Mouse (Mus musculus) ES-Bruce4 (cell line): ENCODE results near the gene Aoc3. TPM values are rescaled to one million over a fixed set of nuclear protein-coding genes. Genes with fewer than 3 reads are reported as not detected.

ENCODE experiments used
- H3K27ac ChIP-seq: 2 replicates; pipeline ENCODE4 v1.5.1; 2012; ENCODE audit warnings: low read length, inconsistent platforms; ENCODE audit not compliant: insufficient read depth
- H3K27me3 ChIP-seq: 2 replicates; pipeline ENCODE4 v1.6.1; 2012; ENCODE audit warnings: mild to moderate bottlenecking, low read length, inconsistent platforms; ENCODE audit not compliant: control insufficient read depth, poor library complexity, insufficient read depth, severe bottlenecking
- H3K36me3 ChIP-seq: 2 replicates; pipeline ENCODE4 v1.6.1; 2012; ENCODE audit warnings: inconsistent platforms, mild to moderate bottlenecking, low read length, moderate library complexity; ENCODE audit not compliant: control insufficient read depth, poor library complexity, insufficient read depth, severe bottlenecking
- H3K4me1 ChIP-seq: one replicate; pipeline ENCODE4 v1.8.1; 2011; ENCODE audit warnings: low read length; ENCODE audit not compliant: control insufficient read depth, insufficient read depth
- H3K4me3 ChIP-seq: 2 replicates; pipeline ENCODE4 v1.5.1; 2011; ENCODE audit warnings: low read depth, mild to moderate bottlenecking, low read length
- H3K9ac ChIP-seq: 2 replicates; pipeline ENCODE4 v1.6.1; 2012; ENCODE audit warnings: low read depth, mild to moderate bottlenecking, inconsistent platforms; ENCODE audit not compliant: poor library complexity, severe bottlenecking
- H3K9me3 ChIP-seq: replicated peaks from 2 replicates; pipeline ENCODE4 v1.6.1; 2012; ENCODE audit warnings: mild to moderate bottlenecking, low read length, inconsistent platforms; ENCODE audit not compliant: control insufficient read depth, poor library complexity, insufficient read depth, severe bottlenecking
- CTCF ChIP-seq: IDR thresholded peaks from one replicate; pipeline ENCODE4 v1.8.1; 2011; ENCODE audit warnings: low read depth, low read length
- EP300 ChIP-seq: IDR thresholded peaks from 2 replicates; pipeline ENCODE4 v1.6.1; 2011; ENCODE audit warnings: low read depth, low read length; ENCODE audit not compliant: insufficient read depth
- POLR2A ChIP-seq: IDR thresholded peaks from one replicate; pipeline ENCODE4 v1.8.1; 2011; ENCODE audit warnings: low read length; ENCODE audit not compliant: insufficient read depth
- polyA plus RNA-seq: library from polyadenylated mRNA; stranded (reverse); fragments of >200 nt; gene quantifications from 2 replicates; pipeline ENCODE4 v1.2.4, GENCODE M21; 2011; ENCODE audit warnings: low read depth; ENCODE audit not compliant: missing spikeins, insufficient read depth, insufficient read length

Aoc3 gene
- polyA plus RNA-seq, 1 experiment: 0.84 TPM

GRCm38 (mm10) chr11:101381817-101382216 lies 51.4 kb downstream of the Aoc3 start:
- H3K27ac ChIP-seq: no peak overlapping the region
- no peak overlapping the region for H3K4me3 ChIP-seq
- H3K36me3 ChIP-seq: no peaks in the 10 kb centered on the region
- H3K27me3 ChIP-seq: no peaks in the 10 kb centered on the region
- peaks cover 1% of the 10 kb centered on the region for H3K4me1 ChIP-seq
- no peak overlapping the region for H3K9ac ChIP-seq
- TF ChIP-seq POLR2A (no peak), CTCF (no peak), EP300 (no peak)
- H3K9me3 ChIP-seq: no peaks in the 10 kb centered on the region

Other genes with a start within 250 kb of the Aoc3 start
- gene Coasy, start 248.0 kb upstream of the Aoc3 start, polyA plus RNA-seq: 21.7 and 24.5 TPM in 2 replicates
- 40.5 and 44.8 TPM in 2 replicates for gene Mlx, start 243.3 kb upstream of the Aoc3 start, polyA plus RNA-seq
- gene Psmc3ip, start 235.2 kb upstream of the Aoc3 start, polyA plus RNA-seq: 35.1 and 35.3 TPM in 2 replicates
- 32.3 and 33.6 TPM in 2 replicates for gene Retreg3, start 210.7 kb upstream of the Aoc3 start, polyA plus RNA-seq
- gene Tubg1, start 210.7 kb upstream of the Aoc3 start, polyA plus RNA-seq: 55.3 and 60.5 TPM in 2 replicates
- 1.9 and 3.0 TPM in 2 replicates for gene Tubg2, start 174.7 kb upstream of the Aoc3 start, polyA plus RNA-seq
- 0.15 and 0.37 TPM in 2 replicates for gene Cntnap1, start 160.1 kb upstream of the Aoc3 start, polyA plus RNA-seq
- gene Plekhh3, start 159.3 kb upstream of the Aoc3 start, polyA plus RNA-seq: 2.5 and 4.4 TPM in 2 replicates
- not detected in 2 replicates for gene Ccr10, start 155.2 kb upstream of the Aoc3 start, polyA plus RNA-seq
- gene Ezh1, start 104.1 kb upstream of the Aoc3 start, polyA plus RNA-seq: 42.8 and 49.9 TPM in 2 replicates
- 3.4 and 4.9 TPM in 2 replicates for gene Ramp2, start 84.6 kb upstream of the Aoc3 start, polyA plus RNA-seq
- 135 and 143 TPM in 2 replicates for gene Vps25, start 76.9 kb upstream of the Aoc3 start, polyA plus RNA-seq
- gene Wnk4, start 70.0 kb upstream of the Aoc3 start, polyA plus RNA-seq: 0.85 and 0.96 TPM in 2 replicates
- 14.6 and 14.9 TPM in 2 replicates for gene Cntd1, start 51.6 kb upstream of the Aoc3 start, polyA plus RNA-seq
- 44.8 and 53.0 TPM in 2 replicates for gene Coa3, start 51.5 kb upstream of the Aoc3 start, polyA plus RNA-seq
- 48.2 and 53.0 TPM in 2 replicates for gene Becn1, start 28.3 kb upstream of the Aoc3 start, polyA plus RNA-seq
- 161 and 168 TPM in 2 replicates for gene Psme3, start 14.4 kb upstream of the Aoc3 start, polyA plus RNA-seq
- gene Aoc2, start 5.5 kb upstream of the Aoc3 start, polyA plus RNA-seq: 3.5 and 5.8 TPM in 2 replicates
- gene G6pc, start 37.0 kb downstream of the Aoc3 start, polyA plus RNA-seq: not detected in 2 replicates
- gene Aarsd1, start 87.0 kb downstream of the Aoc3 start, polyA plus RNA-seq: 45.2 and 45.4 TPM in 2 replicates
- 8.8 and 9.4 TPM in 2 replicates for gene Gm27029, start 94.2 kb downstream of the Aoc3 start, polyA plus RNA-seq
- gene Rundc1, start 94.5 kb downstream of the Aoc3 start, polyA plus RNA-seq: 5.4 and 5.8 TPM in 2 replicates
- not detected in 2 replicates for gene Ptges3l, start 94.7 kb downstream of the Aoc3 start, polyA plus RNA-seq
- gene Rpl27, start 111.7 kb downstream of the Aoc3 start, polyA plus RNA-seq: 1,188 and 1,249 TPM in 2 replicates
- gene Ifi35, start 117.8 kb downstream of the Aoc3 start, polyA plus RNA-seq: 6.7 and 9.0 TPM in 2 replicates
- gene Rnd2, start 134.4 kb downstream of the Aoc3 start, polyA plus RNA-seq: 11.2 and 11.4 TPM in 2 replicates
- 91.2 and 101 TPM in 2 replicates for gene Vat1, start 135.6 kb downstream of the Aoc3 start, polyA plus RNA-seq
- 62.4 and 68.2 TPM in 2 replicates for gene Brca1, start 221.3 kb downstream of the Aoc3 start, polyA plus RNA-seq
- 245 and 262 TPM in 2 replicates for gene Nbr1, start 221.5 kb downstream of the Aoc3 start, polyA plus RNA-seq